Mouse (Mus musculus) hindbrain, embryonic 13.5 days (tissue): Measurements from ENCODE around the gene Mis12. TPM values are rescaled to one million over a fixed set of nuclear protein-coding genes. Genes with fewer than 3 reads are reported as not detected.

ENCODE experiments used
- ATAC-seq: fragments of 200-750 bp; cut with Nextera tagmentation; 2 replicates; pipeline ENCODE4 v1.8.0; 2017; ENCODE audit warnings: moderate TSS enrichment; ENCODE audit not compliant: low FRiP score
- H3K27ac ChIP-seq: fragments of 300-500 bp; sonication (generic); 2 replicates; pipeline ENCODE4 v1.5.1; 2015; ENCODE audit warnings: inconsistent platforms, mild to moderate bottlenecking, moderate library complexity
- H3K27me3 ChIP-seq: fragments of 300-500 bp; sonication (generic); 2 replicates; pipeline ENCODE4 v1.6.1; 2015; ENCODE audit warnings: mild to moderate bottlenecking, inconsistent platforms
- H3K36me3 ChIP-seq: fragments of 300-500 bp; sonication (generic); 2 replicates; pipeline ENCODE4 v1.6.1; 2015; ENCODE audit warnings: mild to moderate bottlenecking, inconsistent platforms
- H3K4me1 ChIP-seq: fragments of 300-500 bp; sonication (generic); replicated peaks from 2 replicates; pipeline ENCODE4 v1.6.1; 2015; ENCODE audit warnings: inconsistent platforms
- H3K4me2 ChIP-seq: fragments of 300-500 bp; sonication (generic); 2 replicates; pipeline ENCODE4 v1.6.1; 2015; ENCODE audit warnings: inconsistent platforms, mild to moderate bottlenecking, moderate library complexity
- H3K4me3 ChIP-seq: fragments of 300-500 bp; sonication (generic); 2 replicates; pipeline ENCODE4 v1.5.1; 2015; ENCODE audit warnings: mild to moderate bottlenecking, inconsistent platforms
- H3K9ac ChIP-seq: fragments of 300-500 bp; sonication (generic); 2 replicates; pipeline ENCODE4 v1.6.1; 2015; ENCODE audit warnings: mild to moderate bottlenecking, inconsistent platforms
- H3K9me3 ChIP-seq: fragments of 300-500 bp; sonication (generic); 2 replicates; pipeline ENCODE4 v1.6.1; 2016; ENCODE audit warnings: inconsistent platforms
- whole genome bisulfite sequencing: fragments of 180-500 bp; shearing (Covaris S2); methylation state at CpG from one replicate; pipeline ENCODE4 v1.1.7; 2015; 5-methylcytosine and 5-hydroxymethylcytosine counted together
- polyA plus RNA-seq: library from polyadenylated mRNA; unstranded; fragments of >200 nt; fragmentation: Nextera tagmentation; extraction: Ambion mirVana; gene quantifications from 2 replicates; pipeline ENCODE4 v1.2.1, GENCODE M21; 2015

Mis12 gene
- 39.0 and 40.9 TPM in 2 replicates for polyA plus RNA-seq

DNA sequence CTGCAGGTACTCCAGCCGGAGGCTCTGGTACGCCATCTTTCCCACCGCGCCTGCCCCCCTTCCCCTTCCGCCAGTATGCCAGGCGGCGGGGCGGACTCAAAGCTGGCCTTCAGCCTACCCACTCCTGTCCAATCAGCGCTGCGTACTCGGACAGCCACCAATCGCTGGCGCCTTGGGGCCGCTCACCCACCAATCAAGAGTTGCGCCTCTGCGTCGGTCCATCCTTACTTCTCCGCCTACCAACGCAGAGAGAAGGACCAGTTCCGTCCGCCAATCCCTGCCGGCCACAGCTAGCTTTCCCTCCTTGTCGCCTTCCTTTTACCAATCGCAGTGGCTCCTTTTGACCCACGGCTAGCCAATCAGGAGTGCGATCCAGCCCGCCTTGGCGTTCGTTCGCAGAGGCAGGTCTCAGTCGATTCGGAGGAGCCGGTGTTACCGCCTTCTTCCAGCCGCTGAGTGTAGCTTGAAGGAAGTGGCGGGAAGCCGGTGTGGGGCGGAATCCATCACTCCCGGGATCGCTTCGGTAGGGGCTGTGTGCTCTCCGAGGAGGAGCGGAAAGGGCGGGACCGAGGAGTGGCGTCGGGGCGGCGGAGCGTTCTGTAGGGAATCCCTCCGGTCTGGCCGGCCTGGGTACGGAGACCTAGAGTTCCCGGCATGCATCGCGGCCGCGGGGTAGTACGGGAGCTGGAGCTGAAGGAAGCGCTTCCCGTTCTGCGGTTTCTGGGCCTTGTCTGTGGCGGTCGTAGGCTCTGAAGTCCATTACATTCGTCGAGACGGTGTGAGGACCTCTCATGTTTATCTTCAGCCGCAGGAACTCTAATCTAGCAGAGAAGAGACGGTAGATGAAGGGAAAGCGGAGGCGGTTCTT lies at the start of gene Mis12, which contains the start of gene Derl2:
Gene Mis12, plus strand, starts transcription at position 411 of the 868 bp plus-strand sequence.
Gene Derl2, minus strand, starts transcription at position 641 of the 868 bp plus-strand sequence.
- H3K4me2 ChIP-seq = peak within 1 kb of the TSS; percentile 82
- H3K27ac ChIP-seq = peak within 1 kb of the TSS; percentile 89
- peak; percentile 100 for ATAC-seq
- no peaks in the 10 kb centered on the region for H3K27me3 ChIP-seq
- H3K9ac ChIP-seq = peak within 1 kb of the TSS; percentile 90
- H3K4me3 ChIP-seq = peak within 1 kb of the TSS; percentile 90
- H3K4me1 ChIP-seq = peaks cover 45% of the 10 kb centered on the region
- under 1% methylated on average over 71 of the region's 71 CpGs for WGBS
- H3K9me3 ChIP-seq = no peaks in the 10 kb centered on the region
- peaks cover 8% of the 10 kb centered on the region for H3K36me3 ChIP-seq

DNA sequence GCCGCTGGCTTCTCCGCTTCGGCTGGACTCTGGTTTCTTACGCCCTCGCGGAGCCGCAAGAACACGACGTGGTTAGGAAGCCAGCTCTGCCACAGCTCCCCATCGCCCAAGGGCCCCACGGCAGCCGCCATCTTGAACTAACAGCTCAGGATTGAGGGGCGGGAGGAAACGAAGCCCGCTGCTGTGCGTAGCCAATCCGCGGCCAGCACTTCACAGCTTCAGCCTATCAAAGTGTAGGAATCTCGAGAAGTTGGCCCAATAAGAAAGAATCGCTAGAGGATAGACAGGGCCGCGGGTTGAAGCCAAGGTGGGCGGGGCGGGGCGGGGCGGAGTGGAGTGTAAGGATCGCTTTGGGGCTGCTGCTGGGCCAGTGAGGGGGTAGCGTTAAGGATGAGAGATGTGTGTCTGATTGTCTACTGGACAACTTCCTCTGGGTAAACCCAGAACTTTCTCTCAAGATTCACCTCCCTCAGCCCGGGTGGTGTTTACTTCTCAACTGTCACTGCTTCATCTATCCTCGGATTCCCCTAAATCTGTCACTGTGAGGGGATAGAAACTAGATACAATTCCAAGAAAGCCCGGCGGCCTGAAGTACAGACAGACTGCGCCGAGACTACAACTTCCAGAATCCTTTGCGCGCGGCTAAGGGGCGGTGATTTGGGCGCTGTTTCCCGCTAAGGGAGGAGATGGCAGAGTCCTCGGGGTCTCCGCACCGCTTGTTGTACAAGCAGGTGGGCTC lies 49.4 kb upstream of the Mis12 start, which contains the start of the genes Nup88 and Rpain:
Gene Nup88, minus strand, starts transcription at position 153 of the 739 bp plus-strand sequence.
Gene Rpain, plus strand, starts transcription at position 393 of the 739 bp plus-strand sequence.
- peak within 1 kb of the TSS; percentile 93 for H3K9ac ChIP-seq
- no peaks in the 10 kb centered on the region for H3K27me3 ChIP-seq
- H3K27ac ChIP-seq = peak within 1 kb of the TSS; percentile 95
- peaks cover 24% of the 10 kb centered on the region for H3K4me1 ChIP-seq
- H3K4me3 ChIP-seq = peak within 1 kb of the TSS; percentile 87
- H3K9me3 ChIP-seq = no peaks in the 10 kb centered on the region
- peak; percentile 99 for ATAC-seq
- H3K36me3 ChIP-seq = peaks cover 39% of the 10 kb centered on the region
- peak within 1 kb of the TSS; percentile 85 for H3K4me2 ChIP-seq
- under 1% methylated on average over 43 of the region's 43 CpGs for WGBS

DNA sequence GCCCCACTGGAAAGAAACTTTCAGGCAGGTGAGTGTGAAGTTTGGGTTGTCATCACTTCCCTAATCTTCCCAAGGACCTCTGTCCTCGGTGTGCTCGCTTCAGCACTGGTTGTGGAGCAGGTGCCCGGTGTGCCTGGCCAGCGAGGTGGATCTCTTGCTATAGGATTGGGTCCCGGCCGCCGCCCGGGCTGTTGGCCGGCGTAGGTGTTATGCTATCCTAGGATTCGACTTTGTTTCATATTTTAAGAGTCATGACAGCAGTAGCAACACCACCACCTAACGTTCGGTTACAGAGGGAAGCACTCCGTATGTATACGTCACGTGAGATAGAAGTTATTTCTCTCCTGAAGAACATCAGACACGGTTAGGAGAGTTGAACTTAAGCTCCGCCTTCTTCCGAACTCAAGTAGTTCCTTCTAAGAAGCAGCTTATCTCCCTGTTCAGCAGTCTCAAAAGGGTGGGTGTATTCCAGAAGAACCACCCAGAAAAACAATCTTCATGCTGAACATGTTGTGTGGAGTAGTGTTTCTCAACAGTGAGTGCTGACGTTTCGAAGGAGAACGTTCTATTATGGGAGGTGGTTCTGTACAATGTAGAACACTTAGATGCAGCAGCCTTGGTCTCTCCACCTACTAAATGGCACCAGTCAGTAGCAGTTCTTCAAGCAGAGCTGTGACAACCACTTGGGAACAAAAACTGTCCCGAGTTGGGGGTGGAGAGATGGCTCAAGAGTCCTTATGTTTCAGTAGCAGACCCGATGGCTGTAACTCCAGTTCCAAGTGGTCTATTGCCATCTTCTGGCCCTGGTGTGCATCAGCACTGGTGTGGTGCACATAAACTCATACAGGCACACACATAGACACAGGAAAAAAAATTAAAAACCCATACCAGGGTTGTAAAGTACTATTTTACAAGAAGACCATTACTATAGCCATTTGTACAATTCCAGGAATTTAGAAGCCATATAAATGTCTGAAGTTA lies 48.6 kb upstream of the Mis12 start:
- peaks cover 39% of the 10 kb centered on the region for H3K36me3 ChIP-seq
- H3K4me2 ChIP-seq = peak overlapping the region; percentile 84
- ATAC-seq = peak; percentile 55
- H3K4me1 ChIP-seq = peaks cover 24% of the 10 kb centered on the region
- 19% methylated on average over 24 of the region's 24 CpGs for WGBS
- H3K27me3 ChIP-seq = no peaks in the 10 kb centered on the region
- no peaks in the 10 kb centered on the region for H3K9me3 ChIP-seq
- H3K27ac ChIP-seq = peak overlapping the region; percentile 95
- peak overlapping the region; percentile 87 for H3K4me3 ChIP-seq
- H3K9ac ChIP-seq = peak overlapping the region; percentile 78

DNA sequence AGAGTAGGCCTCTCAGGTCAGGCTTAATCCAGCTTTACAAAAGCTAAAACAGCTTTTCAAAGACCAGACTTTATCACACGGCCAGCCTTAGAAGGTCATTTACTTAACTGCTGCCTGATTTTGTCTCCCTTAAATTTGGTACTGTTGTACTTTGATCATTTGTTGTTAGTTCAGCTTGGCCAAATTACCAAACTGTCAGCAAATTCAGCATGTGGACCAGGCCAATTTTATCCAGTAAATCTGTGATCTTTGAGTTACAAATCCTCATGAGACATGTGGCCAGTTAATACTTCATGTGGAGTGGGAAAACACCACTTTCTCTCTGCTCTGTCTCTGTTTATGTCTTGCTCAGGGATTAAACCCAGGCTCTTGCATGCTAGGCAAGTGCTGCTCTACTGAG lies 46.8 kb upstream of the Mis12 start:
- peaks cover 48% of the 10 kb centered on the region for H3K36me3 ChIP-seq
- no peaks in the 10 kb centered on the region for H3K9me3 ChIP-seq
- H3K9ac ChIP-seq = no peak overlapping the region
- H3K27me3 ChIP-seq = no peaks in the 10 kb centered on the region
- no peak overlapping the region for H3K4me3 ChIP-seq
- peaks cover 22% of the 10 kb centered on the region for H3K4me1 ChIP-seq
- no peak overlapping the region for H3K27ac ChIP-seq
- 68% methylated on average over 1 of the region's 1 CpGs for WGBS
- H3K4me2 ChIP-seq = no peak overlapping the region
- no peak for ATAC-seq

DNA sequence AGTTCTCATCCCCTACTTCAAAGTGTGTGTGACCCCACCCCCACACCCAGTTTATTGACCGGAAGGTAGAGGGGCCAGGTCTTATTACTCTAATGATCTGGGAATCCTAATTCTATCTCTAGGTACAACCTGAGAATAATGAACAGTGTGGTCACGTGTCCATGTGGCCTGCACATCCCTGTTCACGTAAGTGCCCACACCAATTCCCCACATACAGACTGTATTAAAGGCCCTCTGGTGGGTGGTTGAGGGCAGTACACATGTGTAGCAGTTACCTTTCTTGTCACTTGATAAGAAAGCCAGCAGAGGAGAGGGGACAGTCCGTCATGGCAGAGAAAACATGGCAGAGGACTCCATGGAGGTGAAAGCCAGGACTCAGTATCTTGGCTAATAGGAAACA lies 45.5 kb upstream of the Mis12 start:
- Histone ChIP-seq H3K36me3 (peaks cover 62% of the 10 kb centered on the region), H3K27me3 (no peaks in the 10 kb centered on the region), H3K9me3 (no peaks in the 10 kb centered on the region), H3K9ac (no peak overlapping the region), H3K27ac (no peak overlapping the region), H3K4me3 (no peak overlapping the region), H3K4me1 (peaks cover 11% of the 10 kb centered on the region), H3K4me2 (no peak overlapping the region)
- ATAC-seq = no peak
- WGBS = 74% methylated on average over 4 of the region's 4 CpGs

DNA sequence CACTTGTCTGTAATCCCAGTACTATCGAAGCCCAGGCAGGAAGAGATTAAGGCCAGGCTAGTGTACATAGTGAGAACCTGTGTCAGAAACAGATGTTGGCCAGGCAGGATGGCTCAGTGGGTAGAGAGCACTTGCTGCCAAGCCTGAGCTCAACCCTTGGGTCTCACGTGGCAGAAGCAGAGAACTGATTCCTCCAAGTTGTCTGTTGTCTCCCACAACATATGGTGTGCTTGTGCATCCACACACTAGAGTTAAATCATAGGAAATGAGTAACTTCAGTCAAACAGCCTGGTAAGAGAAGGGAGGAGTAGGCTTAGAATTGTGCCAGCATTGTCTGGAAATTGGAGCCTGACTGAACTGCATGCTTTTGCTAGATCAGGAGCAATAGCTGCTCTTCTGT lies 44.2 kb upstream of the Mis12 start:
- Histone ChIP-seq H3K4me1 (peaks cover 7% of the 10 kb centered on the region), H3K4me2 (no peak overlapping the region), H3K9ac (no peak overlapping the region), H3K9me3 (no peaks in the 10 kb centered on the region), H3K36me3 (peaks cover 75% of the 10 kb centered on the region), H3K27ac (no peak overlapping the region), H3K4me3 (no peak overlapping the region), H3K27me3 (no peaks in the 10 kb centered on the region)
- ATAC-seq = no peak
- 89% methylated on average over 2 of the region's 2 CpGs for WGBS

DNA sequence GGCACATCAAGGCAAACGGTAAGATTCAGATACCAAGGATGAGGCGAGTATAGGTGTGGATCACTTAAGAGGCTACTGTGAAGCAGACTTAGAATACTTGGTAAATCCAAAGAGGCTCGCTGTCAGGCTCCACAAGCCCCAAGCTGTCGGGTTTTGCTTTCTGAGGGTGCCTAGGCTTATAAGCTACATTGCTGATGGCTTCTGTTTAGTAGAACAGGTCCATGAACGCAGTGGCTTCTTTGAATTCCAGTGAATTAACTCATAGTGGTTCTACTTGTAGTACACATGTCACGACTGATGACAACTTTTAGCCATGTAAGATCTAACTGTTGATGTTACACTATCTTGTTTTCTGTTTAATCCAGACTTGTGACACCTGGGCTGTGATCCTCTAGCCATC lies 42.1 kb upstream of the Mis12 start:
- Histone ChIP-seq H3K4me3 (no peak overlapping the region), H3K4me1 (peaks cover 18% of the 10 kb centered on the region), H3K36me3 (peaks cover 85% of the 10 kb centered on the region), H3K9ac (no peak overlapping the region), H3K9me3 (no peaks in the 10 kb centered on the region), H3K27ac (no peak overlapping the region), H3K4me2 (no peak overlapping the region), H3K27me3 (no peaks in the 10 kb centered on the region)
- ATAC-seq = no peak
- 87% methylated on average over 6 of the region's 6 CpGs for WGBS

DNA sequence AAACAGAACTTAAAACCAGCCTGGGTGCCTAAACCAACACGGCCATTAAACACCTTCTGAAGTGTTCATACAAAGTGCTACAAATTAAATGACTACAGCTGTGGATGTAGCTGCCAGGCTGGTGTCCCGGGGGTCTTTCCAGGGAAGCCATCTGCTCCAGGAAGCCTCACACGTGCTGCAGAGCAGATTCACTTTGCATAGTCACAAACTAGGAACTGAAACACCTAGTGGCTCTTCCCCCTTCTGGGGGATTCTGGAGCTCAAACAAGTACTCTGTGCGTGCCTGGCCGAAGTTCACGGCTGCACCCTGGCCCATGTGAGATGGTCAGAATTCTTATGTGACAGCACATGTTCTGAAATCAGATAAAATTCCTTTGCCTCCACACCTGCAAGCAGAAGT lies 39.2 kb upstream of the Mis12 start:
- Histone ChIP-seq H3K27me3 (no peaks in the 10 kb centered on the region), H3K9ac (no peak overlapping the region), H3K4me3 (no peak overlapping the region), H3K4me2 (no peak overlapping the region), H3K4me1 (peaks cover 22% of the 10 kb centered on the region), H3K9me3 (no peaks in the 10 kb centered on the region), H3K27ac (no peak overlapping the region), H3K36me3 (peaks cover 70% of the 10 kb centered on the region)
- 87% methylated on average over 6 of the region's 6 CpGs for WGBS
- no peak for ATAC-seq

DNA sequence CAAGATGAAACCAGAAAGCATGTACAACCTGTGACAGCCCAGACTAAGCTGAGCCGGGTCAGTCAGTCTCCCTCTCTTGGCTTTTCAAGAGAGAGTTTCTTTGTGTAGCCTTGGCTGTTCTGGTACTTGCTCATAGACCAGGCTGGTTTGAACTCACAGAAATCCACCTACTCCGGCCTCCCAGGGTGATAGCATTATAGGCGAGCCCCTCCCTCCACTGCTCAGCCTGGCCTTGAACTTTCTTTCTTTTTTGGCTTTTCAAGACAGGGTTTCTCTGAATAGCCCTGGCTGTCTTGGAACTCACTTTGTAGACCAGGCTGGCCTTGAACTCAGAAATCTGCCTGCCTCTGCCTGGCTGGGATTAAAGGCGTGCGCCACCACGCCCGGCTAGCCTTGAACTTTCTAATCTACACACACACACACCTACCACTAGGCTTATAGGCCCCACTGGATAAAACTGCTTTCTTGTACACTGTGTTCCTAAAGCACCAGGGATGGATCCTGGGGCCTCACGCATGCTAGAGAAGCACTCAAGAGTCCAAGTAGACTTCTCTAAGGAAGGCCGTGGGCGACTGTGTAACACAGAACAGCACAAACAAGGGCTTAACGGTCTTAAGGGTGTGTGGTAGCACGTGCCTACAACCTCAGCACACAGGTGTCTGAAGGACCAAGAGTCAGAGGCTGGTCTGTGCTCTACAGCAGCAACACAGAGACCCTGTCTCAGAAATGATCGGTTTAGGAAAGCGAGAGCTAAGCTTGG lies 38.5 kb upstream of the Mis12 start:
- 93% methylated on average over 14 of the region's 14 CpGs for WGBS
- H3K27me3 ChIP-seq = no peaks in the 10 kb centered on the region
- H3K4me1 ChIP-seq = peaks cover 22% of the 10 kb centered on the region
- no peak overlapping the region for H3K9ac ChIP-seq
- peaks cover 71% of the 10 kb centered on the region for H3K36me3 ChIP-seq
- ATAC-seq = no peak
- peak overlapping the region; percentile 100; the same call in 1 of the 2 replicates for H3K4me3 ChIP-seq
- H3K4me2 ChIP-seq = no peak overlapping the region
- H3K27ac ChIP-seq = no peak overlapping the region
- no peaks in the 10 kb centered on the region for H3K9me3 ChIP-seq

DNA sequence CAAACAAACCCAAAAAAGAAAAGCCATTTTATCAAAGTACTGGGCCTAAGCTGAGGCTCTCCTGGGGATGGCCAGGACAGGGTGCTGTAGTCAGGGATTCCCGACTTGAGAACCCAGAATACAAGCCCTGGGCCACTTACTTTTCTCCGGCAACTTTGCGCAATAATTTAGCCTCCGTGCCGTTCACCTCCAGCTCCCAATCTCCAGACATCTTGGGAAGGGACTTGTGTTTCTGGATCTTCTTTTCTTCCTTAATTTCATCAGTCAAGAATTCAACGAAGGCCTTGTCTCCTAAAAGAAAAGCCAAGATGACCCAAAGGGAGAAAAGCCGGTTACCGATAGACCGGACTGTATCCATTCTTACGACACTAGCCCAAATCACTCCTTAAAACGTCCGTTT lies 37.4 kb upstream of the Mis12 start:
- H3K27ac ChIP-seq = no peak overlapping the region
- peaks cover 22% of the 10 kb centered on the region for H3K4me1 ChIP-seq
- H3K9me3 ChIP-seq = no peaks in the 10 kb centered on the region
- H3K36me3 ChIP-seq = peaks cover 71% of the 10 kb centered on the region
- ATAC-seq = no peak
- H3K4me2 ChIP-seq = peak overlapping the region; percentile 67
- peak overlapping the region; percentile 100 for H3K4me3 ChIP-seq
- peak overlapping the region; percentile 93 for H3K9ac ChIP-seq
- WGBS = 11% methylated on average over 12 of the region's 12 CpGs
- no peaks in the 10 kb centered on the region for H3K27me3 ChIP-seq
